Mouse (Mus musculus) brain, embryonic 14.5 days (tissue): ENCODE results near the gene Pcdh17.
A peak's percentile ranks its signal among the peaks of the same experiment; 100 is the strongest.

Source experiments
- CTCF ChIP-seq: fragments of 200-500 bp; IDR thresholded peaks from 2 replicates; pipeline ENCODE4 v1.5.1; 2012; ENCODE audit warnings: inconsistent platforms, mild to moderate bottlenecking, moderate library complexity, borderline replicate concordance; ENCODE audit not compliant: insufficient read depth, insufficient read length; ENCODE audit errors: extremely low read depth
- POLR2A ChIP-seq: fragments of 200-500 bp; IDR thresholded peaks from 2 replicates; pipeline ENCODE4 v1.6.1; 2012; ENCODE audit warnings: mild to moderate bottlenecking, inconsistent platforms, borderline replicate concordance; ENCODE audit not compliant: poor library complexity, insufficient read depth, insufficient read length, severe bottlenecking; ENCODE audit errors: extremely low read depth

- TF ChIP-seq POLR2A (no peak), CTCF (peak; percentile 63)
Measured at GRCm38 (mm10) chr14:84446941-84447641, 3.7 kb downstream of the Pcdh17 start.
